Mouse (Mus musculus): ENCODE measurements at regions not wholly inside any gene's neighbourhood (a gene's known extent, or its start where the extent isn't known, plus 50 kb on each side); places are given as distances from the start of the nearest gene placed in this dataset.
"Not testable (repeated sequence)": the region's sequence is repeated elsewhere in the genome, so short reads cannot be mapped to it uniquely, and the experiment has no call there.

DNA sequence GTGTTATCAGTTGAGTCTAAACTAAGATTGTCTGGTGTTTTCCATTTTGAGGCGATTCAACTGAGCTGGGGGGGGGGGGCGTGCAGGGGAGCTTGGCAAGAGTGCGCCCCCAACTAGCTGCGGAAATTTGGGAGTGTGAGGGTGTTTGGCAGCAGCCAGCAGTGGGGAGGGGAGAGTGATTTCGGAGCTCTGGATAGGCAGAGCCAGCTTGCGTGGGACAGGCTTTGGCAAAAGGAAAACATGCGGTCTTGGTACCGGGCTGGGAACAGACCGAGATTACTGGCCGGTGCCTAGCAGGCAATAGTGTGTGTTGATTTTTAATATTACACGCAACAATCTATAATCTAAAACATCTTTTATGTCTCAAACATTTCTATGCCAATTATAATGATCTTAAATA is 199.4 kb upstream of the Cdk6 start:
- not testable (repeated sequence) for H3K27me3 ChIP-seq (ENCODE audit: control insufficient read depth, insufficient read depth, low read length, poor library complexity, severe bottlenecking); H3K9me3 ChIP-seq (replicated peaks; ENCODE audit: control insufficient read depth, insufficient read depth, low read length, poor library complexity, severe bottlenecking); H3K27ac ChIP-seq (ENCODE audit: insufficient read depth, low read length); H3K4me1 ChIP-seq (ENCODE audit: control insufficient read depth, insufficient read depth, low read length); H3K36me3 ChIP-seq (ENCODE audit: control insufficient read depth, insufficient read depth, low read length, poor library complexity, severe bottlenecking); H3K4me3 ChIP-seq (ENCODE audit: low read depth, low read length); H3K9ac ChIP-seq (ENCODE audit: low read depth, poor library complexity, severe bottlenecking)

DNA sequence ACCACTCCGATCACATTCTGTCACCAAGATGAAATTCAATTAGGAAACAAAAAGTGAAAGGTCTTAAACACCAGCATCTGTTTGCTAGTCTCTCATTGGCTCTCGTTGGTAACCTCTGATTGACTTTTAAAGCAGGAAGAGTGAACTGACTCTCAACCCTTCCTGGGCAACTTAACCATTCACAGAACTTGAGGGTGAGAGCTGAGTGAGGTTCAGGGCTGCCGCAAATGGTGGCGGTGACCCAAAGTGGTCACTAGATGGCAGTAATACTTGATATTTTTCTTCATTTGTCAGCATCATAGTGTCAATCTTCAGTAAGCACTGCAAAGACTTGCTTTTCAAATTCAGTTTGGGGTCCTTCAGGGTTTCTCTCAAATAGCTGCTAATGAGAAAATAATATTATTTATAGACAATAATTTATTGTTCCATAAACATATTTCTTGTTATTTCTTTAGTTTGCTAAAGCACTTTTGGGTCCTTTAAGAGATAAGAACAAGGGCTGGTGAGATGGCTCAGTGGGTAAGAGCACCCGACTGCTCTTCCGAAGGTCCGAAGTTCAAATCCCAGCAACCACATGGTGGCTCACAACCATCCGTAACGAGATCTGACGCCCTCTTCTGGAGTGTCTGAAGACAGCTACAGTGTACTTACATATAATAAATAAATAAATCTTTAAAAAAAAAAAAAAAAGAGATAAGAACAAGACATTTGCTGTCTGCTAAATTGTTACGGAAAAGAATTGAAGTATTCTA is 194.6 kb upstream of the Cdk6 start:
- H3K36me3 ChIP-seq (ENCODE audit: control insufficient read depth, insufficient read depth, low read length, poor library complexity, severe bottlenecking); H3K9ac ChIP-seq (ENCODE audit: low read depth, poor library complexity, severe bottlenecking); H3K9me3 ChIP-seq (replicated peaks; ENCODE audit: control insufficient read depth, insufficient read depth, low read length, poor library complexity, severe bottlenecking); H3K27me3 ChIP-seq (ENCODE audit: control insufficient read depth, insufficient read depth, low read length, poor library complexity, severe bottlenecking); H3K27ac ChIP-seq (ENCODE audit: insufficient read depth, low read length); H3K4me3 ChIP-seq (ENCODE audit: low read depth, low read length); H3K4me1 ChIP-seq (ENCODE audit: control insufficient read depth, insufficient read depth, low read length): not testable (repeated sequence)

DNA sequence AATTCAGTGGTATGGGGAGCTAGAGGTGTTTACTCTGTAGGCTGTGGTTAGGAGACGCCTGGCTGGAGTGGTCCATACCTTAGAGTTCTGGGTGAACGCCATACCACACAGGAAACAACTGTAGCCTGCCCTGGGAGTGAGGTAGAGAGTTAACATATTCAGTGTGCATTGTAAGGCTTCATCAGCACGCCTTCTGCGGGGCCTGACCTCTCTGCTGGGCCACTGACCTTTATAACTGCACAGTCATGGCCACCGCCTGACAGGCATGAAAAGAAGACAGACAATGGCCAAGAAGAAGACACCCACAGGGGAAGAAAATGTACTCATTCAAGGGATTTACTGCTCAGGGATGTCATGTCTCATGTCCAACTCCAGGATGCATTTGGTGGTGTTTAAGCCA is 191.4 kb upstream of the Cdk6 start:
- not testable (repeated sequence) for H3K9ac ChIP-seq (ENCODE audit: low read depth, poor library complexity, severe bottlenecking); H3K27me3 ChIP-seq (ENCODE audit: control insufficient read depth, insufficient read depth, low read length, poor library complexity, severe bottlenecking); H3K27ac ChIP-seq (ENCODE audit: insufficient read depth, low read length); H3K36me3 ChIP-seq (ENCODE audit: control insufficient read depth, insufficient read depth, low read length, poor library complexity, severe bottlenecking); H3K4me3 ChIP-seq (ENCODE audit: low read depth, low read length); H3K4me1 ChIP-seq (ENCODE audit: control insufficient read depth, insufficient read depth, low read length); H3K9me3 ChIP-seq (replicated peaks; ENCODE audit: control insufficient read depth, insufficient read depth, low read length, poor library complexity, severe bottlenecking)

DNA sequence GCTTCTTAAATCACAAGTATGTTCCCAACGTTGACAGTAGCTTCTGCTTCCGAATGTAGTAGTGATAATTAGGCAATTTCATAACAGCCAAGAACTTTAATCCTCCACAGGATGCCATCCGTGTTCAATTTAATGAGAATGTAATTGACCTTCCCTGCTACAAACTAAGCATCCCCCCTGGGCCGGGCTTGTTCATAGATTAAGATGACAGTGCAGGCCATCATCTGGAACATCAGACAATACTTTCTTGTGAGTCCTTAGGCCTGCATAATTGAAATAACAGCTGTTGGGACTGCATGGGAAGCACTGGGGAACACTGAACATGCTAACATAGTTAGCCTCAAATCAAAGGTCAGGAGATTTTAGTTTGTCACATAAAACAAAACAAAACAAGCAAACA is 190.5 kb upstream of the Cdk6 start:
- H3K36me3 ChIP-seq (ENCODE audit: control insufficient read depth, insufficient read depth, low read length, poor library complexity, severe bottlenecking); H3K9me3 ChIP-seq (replicated peaks; ENCODE audit: control insufficient read depth, insufficient read depth, low read length, poor library complexity, severe bottlenecking); H3K27ac ChIP-seq (ENCODE audit: insufficient read depth, low read length); H3K27me3 ChIP-seq (ENCODE audit: control insufficient read depth, insufficient read depth, low read length, poor library complexity, severe bottlenecking); H3K4me1 ChIP-seq (ENCODE audit: control insufficient read depth, insufficient read depth, low read length); H3K4me3 ChIP-seq (ENCODE audit: low read depth, low read length); H3K9ac ChIP-seq (ENCODE audit: low read depth, poor library complexity, severe bottlenecking): not testable (repeated sequence)

DNA sequence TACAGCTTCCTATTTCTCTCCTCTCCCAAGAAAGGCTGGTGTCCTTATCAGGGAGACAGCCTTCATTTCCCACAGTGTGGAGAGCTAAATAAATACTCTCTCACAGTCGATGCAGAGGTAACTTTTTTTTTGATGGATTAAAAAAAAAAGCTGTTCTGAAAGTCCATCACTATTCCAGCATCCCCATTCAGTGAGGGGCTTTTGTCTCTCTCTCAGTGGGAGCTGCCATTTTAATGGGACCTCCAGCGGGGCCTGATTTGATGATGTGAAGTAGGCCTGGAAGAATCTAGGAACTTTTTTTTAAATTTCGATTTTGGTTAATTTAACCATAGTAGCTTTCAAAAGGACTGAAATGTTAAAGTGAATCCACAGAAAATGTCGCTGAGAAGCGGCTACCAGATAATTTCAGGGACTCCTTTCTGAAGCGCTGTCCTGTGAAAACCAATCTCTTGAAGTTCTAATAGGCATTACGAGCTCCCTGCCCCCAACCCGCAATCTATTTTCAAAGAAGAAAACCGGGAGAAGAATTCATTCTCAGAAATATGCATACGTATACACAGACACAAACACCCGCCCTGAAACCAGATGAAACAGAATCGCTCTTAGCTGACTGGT is 189.6 kb upstream of the Cdk6 start:
- not testable (repeated sequence) for H3K4me1 ChIP-seq (ENCODE audit: control insufficient read depth, insufficient read depth, low read length); H3K9me3 ChIP-seq (replicated peaks; ENCODE audit: control insufficient read depth, insufficient read depth, low read length, poor library complexity, severe bottlenecking); H3K36me3 ChIP-seq (ENCODE audit: control insufficient read depth, insufficient read depth, low read length, poor library complexity, severe bottlenecking); H3K27ac ChIP-seq (ENCODE audit: insufficient read depth, low read length); H3K27me3 ChIP-seq (ENCODE audit: control insufficient read depth, insufficient read depth, low read length, poor library complexity, severe bottlenecking); H3K4me3 ChIP-seq (ENCODE audit: low read depth, low read length); H3K9ac ChIP-seq (ENCODE audit: low read depth, poor library complexity, severe bottlenecking)

DNA sequence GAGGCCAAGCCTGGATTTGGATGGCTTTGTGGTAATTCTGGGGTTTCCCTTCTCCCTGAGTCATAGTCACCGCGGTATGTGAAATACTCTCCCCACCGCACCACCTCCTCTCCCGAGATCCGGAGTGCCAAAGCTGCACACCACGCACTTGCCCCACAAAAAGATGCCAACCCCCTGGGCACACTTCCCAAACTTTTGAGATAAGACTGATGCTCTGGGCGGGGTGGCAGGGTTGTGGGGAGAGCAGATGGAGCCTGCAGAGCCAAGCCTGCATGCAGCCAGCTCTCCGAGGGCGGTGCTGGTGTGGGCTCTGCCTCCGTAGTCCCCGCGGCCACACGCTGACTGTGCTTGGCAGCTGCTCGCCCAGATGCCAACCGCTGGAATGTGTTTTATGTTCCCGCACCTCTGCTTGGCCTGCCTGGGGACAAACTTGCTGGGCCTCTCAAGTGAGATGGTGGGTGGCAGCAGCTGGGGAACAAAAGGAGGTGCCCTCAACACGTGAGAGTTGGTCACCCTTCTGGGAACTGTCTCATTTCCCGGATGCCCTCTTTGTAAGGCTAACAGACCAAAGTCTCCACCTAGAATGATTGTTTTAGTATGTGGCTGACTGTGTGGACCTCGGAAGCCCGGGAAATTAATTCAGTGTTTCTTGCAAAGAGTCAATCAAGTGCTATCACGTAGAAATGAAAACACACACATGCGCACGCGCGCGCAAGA is 189.0 kb upstream of the Cdk6 start:
- H3K4me1 ChIP-seq (ENCODE audit: control insufficient read depth, insufficient read depth, low read length); H3K9me3 ChIP-seq (replicated peaks; ENCODE audit: control insufficient read depth, insufficient read depth, low read length, poor library complexity, severe bottlenecking); H3K27me3 ChIP-seq (ENCODE audit: control insufficient read depth, insufficient read depth, low read length, poor library complexity, severe bottlenecking); H3K36me3 ChIP-seq (ENCODE audit: control insufficient read depth, insufficient read depth, low read length, poor library complexity, severe bottlenecking); H3K9ac ChIP-seq (ENCODE audit: low read depth, poor library complexity, severe bottlenecking); H3K27ac ChIP-seq (ENCODE audit: insufficient read depth, low read length): not testable (repeated sequence)
- peak overlapping the region; percentile 41 for H3K4me3 ChIP-seq (ENCODE audit: low read depth, low read length)

DNA sequence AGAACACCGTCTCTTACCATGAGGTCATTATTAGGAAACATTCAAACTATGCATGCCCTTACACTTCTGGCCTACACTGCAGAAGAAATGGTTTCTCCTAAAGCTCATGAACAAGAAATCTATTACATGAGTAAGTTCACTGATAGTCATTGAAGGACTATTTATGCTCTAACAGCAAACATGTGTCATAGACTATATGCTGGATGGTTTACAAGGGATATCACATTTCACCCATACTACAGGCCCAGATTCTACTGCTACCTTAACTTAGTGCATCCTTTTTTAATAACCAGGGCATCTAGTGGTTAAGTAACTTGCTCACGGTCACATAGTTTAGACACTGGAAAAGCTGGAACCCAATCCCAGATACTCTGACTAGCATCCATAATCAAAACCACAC is 175.8 kb upstream of the Cdk6 start:
- H3K27ac ChIP-seq (ENCODE audit: insufficient read depth, low read length); H3K9me3 ChIP-seq (replicated peaks; ENCODE audit: control insufficient read depth, insufficient read depth, low read length, poor library complexity, severe bottlenecking); H3K4me1 ChIP-seq (ENCODE audit: control insufficient read depth, insufficient read depth, low read length); H3K4me3 ChIP-seq (ENCODE audit: low read depth, low read length); H3K27me3 ChIP-seq (ENCODE audit: control insufficient read depth, insufficient read depth, low read length, poor library complexity, severe bottlenecking); H3K36me3 ChIP-seq (ENCODE audit: control insufficient read depth, insufficient read depth, low read length, poor library complexity, severe bottlenecking); H3K9ac ChIP-seq (ENCODE audit: low read depth, poor library complexity, severe bottlenecking): not testable (repeated sequence)

DNA sequence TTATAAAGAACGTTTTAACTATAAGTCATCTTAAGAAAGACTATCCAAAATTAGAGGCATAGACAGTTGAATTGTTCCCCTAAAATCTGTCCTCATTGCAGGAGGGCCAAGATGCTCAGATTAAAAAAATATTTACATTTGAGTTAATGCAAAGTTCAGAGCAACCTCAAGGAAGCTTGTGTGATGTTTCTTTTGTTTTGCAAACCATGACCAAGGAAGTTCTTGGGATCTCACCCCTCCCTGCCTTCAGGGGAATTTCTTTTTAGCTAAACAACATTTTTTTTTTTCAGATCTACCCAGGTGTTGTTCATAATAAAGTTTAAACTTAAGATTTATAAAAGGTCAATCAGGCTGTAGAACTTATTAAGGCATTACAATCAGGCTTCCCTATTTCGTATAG is 174.8 kb upstream of the Cdk6 start:
- not testable (repeated sequence) for H3K36me3 ChIP-seq (ENCODE audit: control insufficient read depth, insufficient read depth, low read length, poor library complexity, severe bottlenecking); H3K27ac ChIP-seq (ENCODE audit: insufficient read depth, low read length); H3K9me3 ChIP-seq (replicated peaks; ENCODE audit: control insufficient read depth, insufficient read depth, low read length, poor library complexity, severe bottlenecking); H3K4me1 ChIP-seq (ENCODE audit: control insufficient read depth, insufficient read depth, low read length); H3K9ac ChIP-seq (ENCODE audit: low read depth, poor library complexity, severe bottlenecking); H3K4me3 ChIP-seq (ENCODE audit: low read depth, low read length); H3K27me3 ChIP-seq (ENCODE audit: control insufficient read depth, insufficient read depth, low read length, poor library complexity, severe bottlenecking)

DNA sequence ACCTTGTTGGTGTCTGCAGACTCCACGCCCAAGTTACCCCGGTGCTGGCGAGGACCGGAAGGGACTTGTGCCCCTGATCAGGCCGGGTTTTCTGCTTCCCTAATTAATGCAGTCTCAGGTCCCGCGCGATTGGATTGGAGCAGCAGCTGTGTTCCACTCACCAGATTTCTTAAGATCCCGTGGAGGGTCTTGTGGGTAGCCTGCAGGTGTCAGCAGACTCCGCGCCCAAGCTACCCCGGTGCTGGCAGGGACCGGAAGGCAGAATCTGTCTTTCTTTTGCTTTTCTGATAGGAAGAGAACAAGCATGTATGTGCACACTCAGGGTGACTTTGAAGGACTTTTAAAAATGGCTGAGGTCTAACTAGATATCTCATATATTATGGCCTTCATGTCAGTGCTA is 147.7 kb upstream of the Cdk6 start:
- not testable (repeated sequence) for H3K4me3 ChIP-seq (ENCODE audit: low read depth, low read length); H3K27me3 ChIP-seq (ENCODE audit: control insufficient read depth, insufficient read depth, low read length, poor library complexity, severe bottlenecking); H3K4me1 ChIP-seq (ENCODE audit: control insufficient read depth, insufficient read depth, low read length)

More for the DNA sequence above, 147.7 kb upstream of the Cdk6 start:
- H3K9me3 ChIP-seq (replicated peaks; ENCODE audit: control insufficient read depth, insufficient read depth, low read length, poor library complexity, severe bottlenecking); H3K9ac ChIP-seq (ENCODE audit: low read depth, poor library complexity, severe bottlenecking); H3K27ac ChIP-seq (ENCODE audit: insufficient read depth, low read length); H3K36me3 ChIP-seq (ENCODE audit: control insufficient read depth, insufficient read depth, low read length, poor library complexity, severe bottlenecking): not testable (repeated sequence)
